Mouse (Mus musculus): ENCODE data around the gene Ywhab. TPM values are rescaled to one million over a fixed set of nuclear protein-coding genes. Genes with fewer than 3 reads are reported as not detected.

The Ywhab gene
- total RNA-seq, 4 experiments from 2014 or later, result 39.0 to 41.5 (median 39.9) TPM

DNA sequence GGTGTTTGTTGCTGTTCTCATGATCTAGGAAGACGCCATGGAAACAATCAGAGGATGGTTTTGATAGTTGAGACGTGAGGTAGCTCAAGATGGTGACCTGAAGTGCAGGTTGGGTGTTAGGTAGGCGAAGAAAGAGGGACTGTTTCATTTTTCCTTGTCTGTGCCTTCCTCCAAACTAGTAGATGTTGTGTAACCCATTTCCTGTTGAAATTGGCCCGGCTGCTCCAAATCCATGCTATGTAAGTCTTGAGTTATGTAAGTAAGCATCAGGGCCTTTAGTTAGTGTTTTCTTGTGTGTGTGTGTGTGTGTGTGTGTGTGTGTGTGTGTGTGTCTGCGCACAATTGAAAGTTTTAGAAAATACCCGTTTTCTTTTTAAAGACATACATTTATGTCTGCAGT lies 14.5 kb downstream of the Ywhab start:
- DNase-seq (ENCODE audit: low spot score in 2 of 2), result no peak

DNA sequence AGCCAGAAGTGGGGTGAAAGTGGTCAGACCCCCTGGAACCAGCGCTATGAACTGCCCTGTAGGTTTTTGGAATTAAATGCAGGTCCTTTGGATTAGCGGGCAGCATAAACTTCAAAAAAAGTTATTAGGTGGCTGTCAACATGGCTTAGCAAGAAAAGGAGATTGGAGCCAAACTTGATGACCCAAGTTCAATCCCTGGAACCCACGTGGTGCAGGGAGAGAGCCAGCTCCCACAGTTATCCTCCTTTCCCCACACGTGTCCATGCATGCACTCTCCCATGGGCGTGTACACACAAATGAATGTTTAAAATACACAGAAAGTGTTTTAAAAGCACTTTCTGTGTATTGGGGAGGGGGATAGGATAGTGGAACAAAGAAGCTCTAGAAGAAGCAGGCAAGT lies 15.7 kb downstream of the Ywhab start:
- DNase-seq (ENCODE audit: low spot score in 2 of 2), result no peak

DNA sequence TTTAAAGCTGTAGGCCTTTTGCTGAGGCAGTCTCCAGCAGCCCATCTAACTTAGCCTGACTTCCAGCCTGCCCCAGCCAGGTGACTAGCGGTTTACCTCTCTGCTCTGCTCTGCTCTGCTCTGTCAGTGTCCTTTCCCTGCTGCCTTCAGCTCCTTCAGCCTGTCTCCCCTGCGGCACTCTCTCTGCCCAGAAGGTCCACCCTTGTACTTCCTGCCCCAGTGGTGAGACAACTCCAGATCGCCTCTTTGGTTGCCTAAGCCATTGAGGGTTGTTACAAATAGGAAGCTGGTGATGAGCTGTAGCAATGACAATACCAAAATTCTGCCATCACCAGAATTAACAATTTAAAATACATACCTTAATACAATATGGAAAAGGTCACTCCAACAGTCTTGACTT lies 16.2 kb downstream of the Ywhab start:
- DNase-seq (ENCODE audit: low spot score in 2 of 2), result no peak

DNA sequence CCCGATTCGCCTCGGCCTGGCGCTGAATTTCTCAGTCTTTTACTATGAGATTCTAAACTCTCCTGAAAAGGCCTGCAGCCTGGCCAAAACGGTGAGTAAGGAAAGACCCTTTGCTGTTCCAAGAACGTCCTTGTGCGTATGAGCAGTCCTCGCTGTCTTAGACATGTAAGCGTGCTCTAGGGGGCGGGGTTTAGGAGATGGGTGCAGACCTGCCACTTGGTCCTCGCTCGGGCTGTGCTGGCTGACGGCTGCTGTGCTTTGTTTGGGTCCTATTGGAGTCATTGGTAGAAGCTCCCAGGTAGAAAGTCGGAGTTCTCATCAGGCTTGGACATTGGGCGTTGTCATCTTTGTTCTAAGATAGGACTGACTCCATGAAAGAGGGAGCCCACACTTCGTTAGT lies 20.5 kb downstream of the Ywhab start:
- no peak for DNase-seq (ENCODE audit: low spot score in 2 of 2)

- no peak for DNase-seq (ENCODE audit: low spot score in 2 of 2)
These were observed 24.1 kb downstream of the Ywhab start for GRCm38 (mm10) chr2:164018910-164019309.

GRCm38 (mm10) chr2:164019943-164020342 lies 25.2 kb downstream of the Ywhab start:
- DNase-seq (ENCODE audit: low spot score in 2 of 2), result no peak

GRCm38 (mm10) chr2:164022104-164022503 lies 27.3 kb downstream of the Ywhab start:
- DNase-seq (ENCODE audit: low spot score in 2 of 2), result no peak

DNA sequence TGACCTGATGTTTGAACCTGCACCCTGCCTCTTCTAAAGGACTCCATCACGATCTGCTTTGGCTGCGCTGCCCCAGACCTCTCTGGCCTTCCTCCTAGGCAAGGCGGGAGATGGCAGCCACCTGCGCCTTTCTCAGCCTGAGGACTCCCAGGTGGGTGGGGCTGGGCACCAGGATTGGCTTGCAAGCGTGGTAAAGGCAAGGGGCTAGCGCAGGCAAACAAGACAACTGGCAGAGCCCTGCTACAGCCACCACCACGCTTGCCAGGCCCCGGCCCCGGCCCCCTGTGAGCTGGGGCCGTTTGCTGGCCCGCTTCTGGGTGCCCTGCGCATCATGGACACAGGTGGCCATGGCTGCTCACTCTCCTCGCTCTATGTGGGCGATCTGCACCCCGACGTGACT lies 30.4 kb downstream of the Ywhab start, which contains the start of gene Pabpc1l:
Pabpc1l (plus strand) TSS at position 301 of the 400 bp plus-strand sequence.
- DNase-seq (ENCODE audit: low spot score in 2 of 2), result no peak

- no peak for DNase-seq (ENCODE audit: low spot score in 2 of 2)
These were observed 36.4 kb downstream of the Ywhab start for GRCm38 (mm10) chr2:164031147-164031546.

DNA sequence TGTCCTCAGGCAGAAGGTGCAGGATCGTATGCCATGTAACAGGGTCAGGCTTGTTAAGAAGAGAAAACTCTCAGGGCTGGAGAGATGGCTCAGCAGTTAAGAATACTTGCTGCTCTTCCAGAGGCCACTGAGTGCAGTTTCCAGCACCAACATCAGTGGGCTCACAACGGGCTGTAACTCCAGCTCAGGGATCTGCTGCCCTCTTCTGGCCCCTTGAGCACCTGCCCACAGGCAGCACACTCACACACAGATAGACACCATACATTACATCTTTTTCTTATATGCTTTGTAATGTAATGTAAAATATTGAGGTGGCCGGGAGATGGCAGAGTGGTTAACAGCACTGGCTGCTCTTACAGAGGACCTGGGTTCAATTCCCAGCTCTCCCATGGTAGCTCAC lies 38.2 kb downstream of the Ywhab start:
- no peak for DNase-seq (ENCODE audit: low spot score in 2 of 2)

DNA sequence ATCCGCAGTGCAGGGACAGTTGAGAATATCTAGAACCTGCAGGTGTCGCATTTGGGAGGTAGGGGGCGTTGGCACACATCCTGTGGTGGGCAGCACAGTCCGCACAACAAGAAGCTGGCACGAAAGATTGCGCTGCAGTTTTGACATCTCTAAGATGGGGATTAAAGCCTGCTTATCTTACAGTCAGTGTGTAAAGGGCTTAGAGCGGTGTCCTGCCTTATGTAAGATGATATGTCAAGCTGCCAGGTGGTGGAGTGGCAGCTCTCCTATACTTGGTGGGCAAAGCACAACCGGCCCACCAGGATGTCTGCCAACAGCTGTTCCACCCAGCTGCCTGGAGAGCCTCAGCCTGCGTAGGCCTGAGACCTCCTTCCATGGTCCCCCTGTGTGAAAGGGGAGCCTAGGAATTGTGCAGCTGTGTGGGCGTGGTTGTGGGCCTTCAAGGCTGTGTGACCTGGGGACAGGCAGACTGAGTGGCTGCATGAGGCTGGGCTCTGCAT lies 41.8 kb downstream of the Ywhab start:
- no peak for DNase-seq (ENCODE audit: low spot score in 2 of 2)

DNA sequence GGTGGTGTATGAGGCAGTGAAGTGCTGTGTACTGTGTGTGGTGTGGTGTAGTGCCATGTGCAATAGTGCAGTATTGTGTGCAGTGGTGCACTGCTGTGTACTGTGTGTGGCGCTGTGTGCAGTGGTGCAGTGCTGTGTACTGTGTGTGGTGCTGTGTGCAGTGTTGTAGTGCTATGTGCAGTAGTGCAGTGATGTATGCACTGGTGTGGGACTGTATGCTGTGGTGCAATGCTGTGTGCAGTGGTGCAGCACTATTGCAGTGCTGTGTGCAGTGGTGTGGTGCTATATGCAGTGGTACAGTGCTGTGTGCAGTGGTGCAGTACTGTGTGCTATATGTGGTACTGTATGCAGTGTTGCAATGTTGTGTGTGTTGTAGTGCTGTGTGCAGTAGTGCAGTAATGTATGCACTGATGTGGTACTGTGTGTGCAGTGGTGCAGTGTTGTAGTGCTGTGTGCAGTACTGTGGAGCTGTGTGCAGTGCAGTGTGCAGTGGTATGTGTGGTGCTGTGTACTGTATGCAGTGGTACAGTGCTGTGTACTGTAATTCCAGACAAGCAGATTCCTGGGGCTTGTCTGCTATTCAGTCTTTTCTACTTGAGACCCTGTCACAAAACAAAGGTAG lies 43.8 kb downstream of the Ywhab start:
- DNase-seq (ENCODE audit: low spot score in 2 of 2), result no peak

DNA sequence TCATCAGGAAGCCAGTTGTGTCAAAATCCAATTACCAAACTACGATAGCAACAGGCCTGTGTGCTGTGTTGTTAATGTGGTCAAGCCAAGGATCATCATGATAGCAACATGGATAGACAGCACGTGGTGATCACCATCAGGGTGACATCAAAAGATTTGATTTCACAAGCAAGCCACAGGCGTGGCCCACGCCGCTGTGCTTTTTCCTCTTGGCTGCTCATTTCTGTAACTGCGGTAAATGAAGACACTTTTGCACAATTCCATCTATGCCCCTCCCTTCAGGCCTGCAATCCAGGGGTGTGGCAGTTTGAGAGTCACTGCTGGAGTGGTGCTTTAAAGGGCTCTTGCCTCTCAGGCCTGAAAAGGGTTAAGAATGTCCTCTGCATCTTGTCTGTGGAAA lies 46.2 kb downstream of the Ywhab start:
- DNase-seq (ENCODE audit: low spot score in 2 of 2), result no peak

DNA sequence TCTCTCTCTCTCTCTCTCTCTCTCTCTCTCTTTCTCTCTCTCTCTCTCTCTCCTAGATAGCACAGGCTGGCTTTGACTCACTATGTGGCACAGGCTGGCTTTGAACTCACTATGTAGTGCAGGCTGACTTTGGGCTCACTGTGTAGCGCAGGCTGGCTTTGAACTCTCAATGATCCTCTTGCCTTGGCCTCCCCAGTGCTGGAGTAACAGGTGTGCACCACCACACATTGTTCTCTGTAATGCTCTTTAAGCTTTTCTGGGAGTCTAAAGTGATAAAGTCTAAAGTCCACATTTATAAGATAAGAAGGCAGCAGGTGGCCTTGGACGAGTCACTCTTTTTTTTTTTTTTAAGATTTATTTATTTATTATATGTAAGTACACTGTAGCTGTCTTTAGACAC lies 46.8 kb downstream of the Ywhab start:
- no peak for DNase-seq (ENCODE audit: low spot score in 2 of 2)

- no peak for DNase-seq (ENCODE audit: low spot score in 2 of 2)
These were observed 52.5 kb downstream of the Ywhab start for GRCm38 (mm10) chr2:164047197-164047690.

- DNase-seq (ENCODE audit: low spot score in 2 of 2), result peak in 1 of 2 experiments; percentile 29
These were observed 59.0 kb downstream of the Ywhab start for GRCm38 (mm10) chr2:164053767-164054166.

GRCm38 (mm10) chr2:164054671-164055070 lies 59.9 kb downstream of the Ywhab start:
- DNase-seq (ENCODE audit: low spot score in 2 of 2), result no peak

DNA sequence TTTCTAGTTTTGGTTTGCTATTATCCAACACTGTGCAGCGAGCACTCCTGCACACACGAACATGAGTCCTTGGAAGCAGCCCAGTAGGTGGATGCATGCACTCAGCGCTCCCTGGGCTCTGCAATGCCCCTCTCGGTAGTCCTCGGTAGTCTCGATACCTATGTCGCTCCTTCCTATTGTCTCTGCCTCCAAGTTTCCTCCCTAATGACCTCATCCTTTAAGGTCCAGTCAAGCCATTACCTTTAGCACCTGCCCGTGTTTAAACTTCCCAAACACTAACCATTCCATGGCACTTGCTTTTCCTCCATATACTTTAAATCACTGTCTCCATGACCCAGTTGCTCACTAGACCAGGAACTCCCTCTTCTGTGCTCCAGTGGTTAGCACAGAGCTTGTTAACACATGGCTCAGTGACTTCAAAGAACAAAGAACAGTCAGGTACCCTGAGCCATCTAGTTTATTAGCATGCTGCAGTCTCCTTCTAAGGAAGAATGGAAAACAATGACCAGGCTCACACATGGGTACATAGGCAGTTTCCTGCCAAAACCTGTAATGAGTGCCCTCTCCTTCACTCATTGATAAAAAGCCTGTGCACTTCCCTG lies 65.0 kb downstream of the Ywhab start:
- no peak for DNase-seq (ENCODE audit: low spot score in 2 of 2)

Other genes with a start within 250 kb of the Ywhab start
- gene Ada, start 244.7 kb upstream of the Ywhab start, total RNA-seq (2022), result 1 to 10 TPM in 1 of 4 experiments, under 1 TPM in 2, not detected in 1; 0.34 to 1.2 (median 0.62) TPM
- gene Ccn5, start 174.1 kb upstream of the Ywhab start, total RNA-seq (2022), result 1 to 10 TPM in 2 of 4 experiments, under 1 TPM in 1, not detected in 1; 0.75 to 1.4 (median 1.3) TPM
- not detected for gene Kcnk15, start 141.3 kb upstream of the Ywhab start, total RNA-seq (2022)
- gene Rims4, start 76.3 kb upstream of the Ywhab start, total RNA-seq (2022), result 1 to 10 TPM; 1.5 to 2.5 (median 1.6) TPM
- gene Pabpc1l, start 30.5 kb downstream of the Ywhab start, total RNA-seq (2022), result under 1 TPM in 1 of 4 experiments, not detected in 3; 0.31 TPM
- gene Stk4, start 75.4 kb downstream of the Ywhab start, total RNA-seq (2022), result 1 to 10 TPM; 6.2 to 8.5 (median 7.2) TPM
- gene Tomm34, start 76.2 kb downstream of the Ywhab start, total RNA-seq (2022), result 10 to 100 TPM; 12.7 to 15.9 (median 13.6) TPM
- 1 to 10 TPM in 3 of 4 experiments, under 1 TPM in 1; 0.54 to 1.8 (median 1.4) TPM for gene Kcns1, start 176.2 kb downstream of the Ywhab start, total RNA-seq (2022)
- under 1 TPM in 1 of 4 experiments, not detected in 3; 0.19 TPM for gene Wfdc5, start 187.8 kb downstream of the Ywhab start, total RNA-seq (2022)
- not detected for gene Wfdc12, start 195.6 kb downstream of the Ywhab start, total RNA-seq (2022)
- gene Wfdc15a, start 205.2 kb downstream of the Ywhab start, total RNA-seq (2022), result not detected
- gene Wfdc15b, start 226.7 kb downstream of the Ywhab start, total RNA-seq (2022), result not detected
- gene Svs2, start 243.5 kb downstream of the Ywhab start, total RNA-seq (2022), result not detected

Measured in gastrocnemius, adult 8-10 months (tissue).